Comparison of ENCODE assay signal across 10 mouse cellular contexts in genomic region chr8:61288006-61288566, GRCm38 (mm10).
DNase-seq lines count a peak whose midpoint lies in the region; ATAC-seq and TF ChIP-seq lines count a peak whose summit lies in the region.
"Had no signal": no experiment of that assay in that cellular context is flagged by ENCODE, and none has a peak within 500 bp of the region (broad histone marks: within the 10 kb centered on the region; RNA-seq: fewer than 3 reads in every experiment).

No protein-coding gene starts in this region.

- H3K27ac ChIP-seq in testis, adult 2 months (ENCODE audit: control insufficient read depth, insufficient read depth, low read depth, low read length): peak overlapping the region; percentile 54
- H3K27ac ChIP-seq in hindbrain, embryonic 15.5 days (replicated peaks): peak overlapping the region; percentile 16; the same call in 1 of the 2 replicates

- no peak for TF ChIP-seq CTCF in testis, adult 2 months (IDR thresholded peaks at IDR 0.05; ENCODE audit: control insufficient read depth, insufficient read depth, insufficient replicate concordance, low read depth, low read length)

- H3K4me2 ChIP-seq in hindbrain, embryonic 15.5 days: no peak overlapping the region

- 57% methylated on average over 11 of the region's 11 CpGs for WGBS in hindbrain, embryonic 15.5 days

- peak; percentile 55 for ATAC-seq in hindbrain, embryonic 15.5 days (ENCODE audit: low FRiP score, low read depth)

- peaks cover 7% of the 10 kb centered on the region for H3K4me1 ChIP-seq in testis, adult 2 months (ENCODE audit: control insufficient read depth, insufficient read depth, low read length)
- H3K4me1 ChIP-seq in hindbrain, embryonic 15.5 days (replicated peaks): peaks cover 19% of the 10 kb centered on the region

- no peaks in the 10 kb centered on the region for H3K36me3 ChIP-seq in testis, adult 2 months (ENCODE audit: control insufficient read depth, insufficient read depth, low read length)
- H3K36me3 ChIP-seq in hindbrain, embryonic 15.5 days: no peaks in the 10 kb centered on the region

- H3K9me3 ChIP-seq in hindbrain, embryonic 15.5 days: no peaks in the 10 kb centered on the region

- peak; percentile 38 for DNase-seq in layer of hippocampus, adult 11-12 months (ENCODE audit: low spot score)
- no peak for DNase-seq in layer of hippocampus, adult 9-10 months (ENCODE audit: low spot score)
- no peak for DNase-seq in testis, postnatal 14 days (ENCODE audit: low spot score)
- DNase-seq in testis, postnatal 10 days (ENCODE audit: low spot score): peak; percentile 50
- DNase-seq in adrenal gland, postnatal 36 days: no peak
- no peak for DNase-seq in ovary, postnatal 36 days (ENCODE audit: low spot score)
- DNase-seq: adrenal gland, adult 2 months; cerebellum, adult 9-11 months had no signal

- no peaks in the 10 kb centered on the region for H3K27me3 ChIP-seq in testis, adult 2 months (ENCODE audit: control insufficient read depth, insufficient read depth, low read length)
- H3K27me3 ChIP-seq in hindbrain, embryonic 15.5 days: no peaks in the 10 kb centered on the region

- peak overlapping the region; percentile 81 for H3K4me3 ChIP-seq in testis, adult 2 months (ENCODE audit: control insufficient read depth, low read depth, low read length)
- H3K4me3 ChIP-seq in hindbrain, embryonic 15.5 days: no peak overlapping the region

- no peak overlapping the region for H3K9ac ChIP-seq in hindbrain, embryonic 15.5 days

- TF ChIP-seq POLR2A in testis, adult 2 months (IDR thresholded peaks at IDR 0.05; ENCODE audit: control insufficient read depth, low read depth, low read length): no peak

Comparison
In these comparisons a context has a peak if more than half of its experiments do, and no peak if none do; other contexts are left out.
1. DNase-seq: peak in layer of hippocampus, adult 11-12 months (single experiment) and testis, postnatal 10 days (single experiment); none in layer of hippocampus, adult 9-10 months (single experiment), testis, postnatal 14 days (single experiment), adrenal gland, postnatal 36 days (0 of 2) and ovary, postnatal 36 days (single experiment).